Mouse (Mus musculus): ENCODE measurements around the gene Ptgds. TPM values are rescaled to one million over a fixed set of nuclear protein-coding genes. Genes with fewer than 3 reads are reported as not detected.

The Ptgds gene
- total RNA-seq, 2 experiments from 2014 or later, result 3.8 to 3.9 TPM

GRCm38 (mm10) chr2:25450853-25451647 is 18.8 kb downstream of the Ptgds start:
- DNase-seq, result no peak

- no peak for DNase-seq
These were observed 27.2 kb downstream of the Ptgds start for GRCm38 (mm10) chr2:25442682-25443081.

GRCm38 (mm10) chr2:25441067-25441466 is 28.8 kb downstream of the Ptgds start:
- DNase-seq, result no peak

GRCm38 (mm10) chr2:25436286-25436820 is 33.5 kb downstream of the Ptgds start:
- no peak for DNase-seq

GRCm38 (mm10) chr2:25434292-25434691 is 35.6 kb downstream of the Ptgds start:
- no peak for DNase-seq

- DNase-seq, result no peak
These were observed 36.7 kb downstream of the Ptgds start for GRCm38 (mm10) chr2:25433101-25433500.

GRCm38 (mm10) chr2:25432326-25433098 is 37.3 kb downstream of the Ptgds start:
- no peak for DNase-seq

GRCm38 (mm10) chr2:25431308-25431855 is 38.5 kb downstream of the Ptgds start:
- DNase-seq, result no peak

GRCm38 (mm10) chr2:25430395-25431233 is 39.2 kb downstream of the Ptgds start:
- DNase-seq, result no peak

- no peak for DNase-seq
These were observed 40.2 kb downstream of the Ptgds start for GRCm38 (mm10) chr2:25429435-25430180.

GRCm38 (mm10) chr2:25428442-25429236 is 41.2 kb downstream of the Ptgds start, which contains the start of gene Abca2:
TSS of gene Abca2 (plus strand) at chr2:25428703.
- peak; percentile 97 for DNase-seq

GRCm38 (mm10) chr2:25427256-25427655 is 42.6 kb downstream of the Ptgds start:
- DNase-seq, result no peak

- DNase-seq, result peak; percentile 76
These were observed 43.1 kb downstream of the Ptgds start for GRCm38 (mm10) chr2:25426721-25427191.

GRCm38 (mm10) chr2:25425481-25425880 is 44.4 kb downstream of the Ptgds start:
- no peak for DNase-seq

- no peak for DNase-seq
These were observed 46.2 kb downstream of the Ptgds start for GRCm38 (mm10) chr2:25423626-25424025.

- DNase-seq, result no peak
These were observed 47.0 kb downstream of the Ptgds start, which contains the start of gene Fut7 for GRCm38 (mm10) chr2:25422587-25423410. TSS of gene Fut7 (plus strand) at chr2:25423267.

- peak; percentile 56 for DNase-seq
These were observed 48.0 kb downstream of the Ptgds start for GRCm38 (mm10) chr2:25421896-25422295.

- peak; percentile 45 for DNase-seq
These were observed 52.4 kb downstream of the Ptgds start for GRCm38 (mm10) chr2:25417426-25417825.
